Mouse (Mus musculus): Measurements from ENCODE around the gene 4922502D21Rik. TPM values are rescaled to one million over a fixed set of nuclear protein-coding genes. Genes with fewer than 3 reads are reported as not detected.
A peak's percentile ranks its signal among the peaks of the same experiment; 100 is the strongest.

The 4922502D21Rik gene
- not detected in 2 replicates for total RNA-seq (2014; rRNA removed)
- polyA plus RNA-seq (2012; rRNA removed) = not detected in 2 replicates

DNA sequence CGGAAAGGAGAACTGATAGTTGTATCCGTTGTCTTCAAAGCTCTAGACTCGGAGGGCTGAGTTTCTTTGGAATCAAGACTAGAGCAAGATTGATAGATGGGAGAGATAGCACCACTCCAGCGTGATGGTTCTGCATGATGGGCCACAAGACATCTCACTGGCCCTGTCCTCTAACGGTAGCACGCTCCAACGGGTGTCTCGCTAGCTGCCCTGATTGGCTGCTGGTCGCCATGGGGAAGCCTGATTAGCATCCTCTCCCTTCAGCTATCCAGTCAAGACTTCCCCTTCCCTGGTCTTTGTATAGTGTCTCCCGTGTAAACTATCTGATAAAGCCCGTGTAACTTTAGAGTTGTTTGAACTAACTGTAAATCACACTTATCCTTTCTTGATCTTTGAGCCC, at the start of gene 4922502D21Rik:
4922502D21Rik (minus strand) TSS at position 187 of the 400 bp plus-strand sequence.
- Histone ChIP-seq H3K36me3 (ENCODE audit: control insufficient read depth, insufficient read depth, low read length) (no peaks in the 10 kb centered on the region), H3K4me3 (ENCODE audit: insufficient read depth, low read depth, low read length) (no peak within 1 kb of the TSS), H3K9ac (ENCODE audit: low read depth, low read length) (no peak within 1 kb of the TSS), H3K79me2 (ENCODE audit: control insufficient read depth, insufficient read depth, low read length) (no peaks in the 10 kb centered on the region), H3K4me1 (ENCODE audit: control insufficient read depth, insufficient read depth, low read length) (peaks cover under 1% of the 10 kb centered on the region; the same call in 1 of the 2 replicates), H3K27me3 (ENCODE audit: control insufficient read depth, insufficient read depth, low read length) (no peaks in the 10 kb centered on the region), H3K27ac (replicated peaks; ENCODE audit: insufficient read depth, low read depth, low read length) (no peak within 1 kb of the TSS)
- DNase-seq (ENCODE audit: extremely low read depth, low read depth, low spot score) = no peak
- no peak for TF ChIP-seq CTCF (IDR thresholded peaks at IDR 0.05; ENCODE audit: low read depth, low read length)
- no peak for TF ChIP-seq POLR2A (IDR thresholded peaks at IDR 0.05; ENCODE audit: extremely low read depth, insufficient read depth, low read length)
- WGBS = 48% methylated on average over 11 of the region's 11 CpGs

DNA sequence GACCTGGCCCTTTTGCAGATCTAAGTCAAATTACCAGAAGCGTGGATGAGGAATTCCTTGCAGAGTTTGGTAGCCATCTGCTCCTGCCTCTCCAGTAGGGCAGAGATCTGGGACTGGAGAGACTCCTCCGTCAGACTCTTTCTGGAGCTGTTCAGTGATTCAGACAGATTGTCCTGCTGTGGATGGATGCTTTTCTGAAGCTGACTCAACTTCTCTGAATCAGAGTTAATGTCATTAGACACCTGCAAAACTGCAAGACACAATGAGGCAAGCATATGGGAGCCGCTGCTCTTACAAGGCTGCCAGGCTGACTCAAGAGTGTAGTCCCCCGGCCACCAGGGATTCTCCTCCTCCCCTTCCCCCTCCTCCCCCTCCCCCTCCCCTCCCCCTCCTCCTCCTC, 48.9 kb upstream of the 4922502D21Rik start:
- Histone ChIP-seq H3K27ac (replicated peaks; ENCODE audit: insufficient read depth, low read depth, low read length) (no peak overlapping the region), H3K36me3 (ENCODE audit: control insufficient read depth, insufficient read depth, low read length) (no peaks in the 10 kb centered on the region), H3K4me3 (ENCODE audit: insufficient read depth, low read depth, low read length) (no peak overlapping the region), H3K27me3 (ENCODE audit: control insufficient read depth, insufficient read depth, low read length) (no peaks in the 10 kb centered on the region), H3K79me2 (ENCODE audit: control insufficient read depth, insufficient read depth, low read length) (no peaks in the 10 kb centered on the region), H3K4me1 (ENCODE audit: control insufficient read depth, insufficient read depth, low read length) (peaks cover 5% of the 10 kb centered on the region; the same call in 1 of the 2 replicates), H3K9ac (ENCODE audit: low read depth, low read length) (no peak overlapping the region)
- TF ChIP-seq POLR2A (IDR thresholded peaks at IDR 0.05; ENCODE audit: extremely low read depth, insufficient read depth, low read length) (no peak), CTCF (IDR thresholded peaks at IDR 0.05; ENCODE audit: low read depth, low read length) (no peak)
- DNase-seq (ENCODE audit: extremely low read depth, low read depth, low spot score) = no peak
- 95% methylated on average over 4 of the region's 4 CpGs for WGBS

- no peak overlapping the region for H3K9ac ChIP-seq (ENCODE audit: low read depth, low read length)
- H3K79me2 ChIP-seq (ENCODE audit: control insufficient read depth, insufficient read depth, low read length) = no peaks in the 10 kb centered on the region
- H3K4me3 ChIP-seq (ENCODE audit: insufficient read depth, low read depth, low read length) = no peak overlapping the region
- H3K36me3 ChIP-seq (ENCODE audit: control insufficient read depth, insufficient read depth, low read length) = no peaks in the 10 kb centered on the region
- TF ChIP-seq CTCF (IDR thresholded peaks at IDR 0.05; ENCODE audit: low read depth, low read length) (no peak), POLR2A (IDR thresholded peaks at IDR 0.05; ENCODE audit: extremely low read depth, insufficient read depth, low read length) (no peak)
- 83% methylated on average over 2 of the region's 2 CpGs for WGBS
- H3K27ac ChIP-seq (replicated peaks; ENCODE audit: insufficient read depth, low read depth, low read length) = no peak overlapping the region
- no peaks in the 10 kb centered on the region; the same call in 1 of the 2 replicates for H3K4me1 ChIP-seq (ENCODE audit: control insufficient read depth, insufficient read depth, low read length)
- no peaks in the 10 kb centered on the region for H3K27me3 ChIP-seq (ENCODE audit: control insufficient read depth, insufficient read depth, low read length)
- no peak for DNase-seq (ENCODE audit: extremely low read depth, low read depth, low spot score)
Observed at GRCm38 (mm10) chr6:129374937-129375471, 43.4 kb upstream of the 4922502D21Rik start.

GRCm38 (mm10) chr6:129369374-129370132, 38.0 kb upstream of the 4922502D21Rik start:
- WGBS = 67% methylated on average over 7 of the region's 7 CpGs
- no peak for TF ChIP-seq CTCF (IDR thresholded peaks at IDR 0.05; ENCODE audit: low read depth, low read length)
- no peak for TF ChIP-seq POLR2A (IDR thresholded peaks at IDR 0.05; ENCODE audit: extremely low read depth, insufficient read depth, low read length)

GRCm38 (mm10) chr6:129365959-129366359, 34.4 kb upstream of the 4922502D21Rik start:
- H3K36me3 ChIP-seq (ENCODE audit: control insufficient read depth, insufficient read depth, low read length) = no peaks in the 10 kb centered on the region
- H3K27ac ChIP-seq (replicated peaks; ENCODE audit: insufficient read depth, low read depth, low read length) = no peak overlapping the region
- DNase-seq (ENCODE audit: extremely low read depth, low read depth, low spot score) = peak; percentile 58
- no peaks in the 10 kb centered on the region for H3K27me3 ChIP-seq (ENCODE audit: control insufficient read depth, insufficient read depth, low read length)
- no peaks in the 10 kb centered on the region for H3K79me2 ChIP-seq (ENCODE audit: control insufficient read depth, insufficient read depth, low read length)
- H3K4me1 ChIP-seq (ENCODE audit: control insufficient read depth, insufficient read depth, low read length) = no peaks in the 10 kb centered on the region
- H3K9ac ChIP-seq (ENCODE audit: low read depth, low read length) = no peak overlapping the region
- H3K4me3 ChIP-seq (ENCODE audit: insufficient read depth, low read depth, low read length) = no peak overlapping the region
- WGBS = 11% methylated on average over 6 of the region's 6 CpGs
- peak; percentile 55 for TF ChIP-seq CTCF (IDR thresholded peaks at IDR 0.05; ENCODE audit: low read depth, low read length)
- TF ChIP-seq POLR2A (IDR thresholded peaks at IDR 0.05; ENCODE audit: extremely low read depth, insufficient read depth, low read length) = no peak

More at GRCm38 (mm10) chr6:129369374-129370132, 38.0 kb upstream of the 4922502D21Rik start:
- Histone ChIP-seq H3K27ac (replicated peaks; ENCODE audit: insufficient read depth, low read depth, low read length) (peak overlapping the region; percentile 70), H3K4me3 (ENCODE audit: insufficient read depth, low read depth, low read length) (no peak overlapping the region), H3K79me2 (ENCODE audit: control insufficient read depth, insufficient read depth, low read length) (no peaks in the 10 kb centered on the region), H3K9ac (ENCODE audit: low read depth, low read length) (no peak overlapping the region), H3K27me3 (ENCODE audit: control insufficient read depth, insufficient read depth, low read length) (no peaks in the 10 kb centered on the region), H3K36me3 (ENCODE audit: control insufficient read depth, insufficient read depth, low read length) (no peaks in the 10 kb centered on the region), H3K4me1 (ENCODE audit: control insufficient read depth, insufficient read depth, low read length) (no peaks in the 10 kb centered on the region; the same call in 1 of the 2 replicates)
- DNase-seq (ENCODE audit: extremely low read depth, low read depth, low spot score) = peak; percentile 32
